Mouse (Mus musculus) olfactory bulb, adult 2 months (tissue): ENCODE results near the gene Add2.

Experiments used
- CTCF ChIP-seq: fragments of 200-500 bp; IDR thresholded peaks from 2 replicates; pipeline ENCODE4 v1.5.1; 2012; ENCODE audit warnings: low read depth, mild to moderate bottlenecking, low read length, moderate library complexity; ENCODE audit not compliant: insufficient read depth
- POLR2A ChIP-seq: fragments of 200-500 bp; IDR thresholded peaks from 2 replicates; pipeline ENCODE4 v1.6.1; 2012; ENCODE audit warnings: mild to moderate bottlenecking, low read depth, low read length, moderate library complexity; ENCODE audit not compliant: insufficient read depth

DNA sequence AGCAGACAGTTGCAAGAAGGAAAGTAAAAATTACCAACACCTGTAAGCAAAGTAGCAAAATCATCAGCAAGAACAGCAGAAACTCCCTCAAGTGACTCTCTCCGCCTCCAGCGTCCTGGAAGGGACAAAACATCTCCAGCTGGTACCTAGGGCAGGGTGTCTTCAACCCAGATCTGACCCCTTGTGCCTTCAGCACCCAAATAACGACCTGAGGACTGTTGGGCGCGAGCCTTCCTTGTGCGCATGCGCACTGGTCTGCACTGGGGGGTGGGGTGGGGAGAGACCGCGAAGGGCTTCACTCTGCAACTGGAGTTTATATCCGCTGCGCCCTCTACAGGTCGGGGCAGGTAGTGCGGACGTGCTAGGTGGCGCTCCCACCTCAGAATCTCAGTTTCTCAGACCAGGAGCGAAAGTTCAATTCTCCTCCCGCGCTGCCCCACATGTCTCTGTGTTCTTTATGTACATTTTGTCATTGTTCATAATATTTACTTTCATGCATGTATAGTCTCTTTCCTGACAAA is 25.0 kb upstream of the Add2 start:
- peak; percentile 65 for TF ChIP-seq CTCF
- no peak for TF ChIP-seq POLR2A
